Mouse (Mus musculus): ENCODE data around the gene Pptc7. TPM values are rescaled to one million over a fixed set of nuclear protein-coding genes. Genes with fewer than 3 reads are reported as not detected.

The Pptc7 gene
- polyA plus RNA-seq, 1 experiment = 24.3 TPM

GRCm38 (mm10) chr5:122323523-122323922, 39.4 kb downstream of the Pptc7 start:
- Histone ChIP-seq H3K27ac (replicated peaks; ENCODE audit: low read depth, low read length) (no peak overlapping the region), H3K4me3 (ENCODE audit: insufficient read depth, low read depth, low read length) (no peak overlapping the region), H3K4me1 (ENCODE audit: control insufficient read depth, insufficient read depth, insufficient read length, low read length) (peaks cover 14% of the 10 kb centered on the region)

- no peak overlapping the region for H3K27ac ChIP-seq (replicated peaks; ENCODE audit: low read depth, low read length)
- H3K4me3 ChIP-seq (ENCODE audit: insufficient read depth, low read depth, low read length) = no peak overlapping the region
- peaks cover 8% of the 10 kb centered on the region for H3K4me1 ChIP-seq (ENCODE audit: control insufficient read depth, insufficient read depth, insufficient read length, low read length)
Observed at GRCm38 (mm10) chr5:122324608-122325431, 40.7 kb downstream of the Pptc7 start.

- Histone ChIP-seq H3K4me3 (ENCODE audit: insufficient read depth, low read depth, low read length) (no peak overlapping the region), H3K4me1 (ENCODE audit: control insufficient read depth, insufficient read depth, insufficient read length, low read length) (peaks cover 4% of the 10 kb centered on the region; the same call in 1 of the 2 replicates), H3K27ac (replicated peaks; ENCODE audit: low read depth, low read length) (no peak overlapping the region)
Observed at GRCm38 (mm10) chr5:122325477-122325876, 41.3 kb downstream of the Pptc7 start.

- H3K4me3 ChIP-seq (ENCODE audit: insufficient read depth, low read depth, low read length) = no peak overlapping the region
- H3K4me1 ChIP-seq (ENCODE audit: control insufficient read depth, insufficient read depth, insufficient read length, low read length) = no peaks in the 10 kb centered on the region
- H3K27ac ChIP-seq (replicated peaks; ENCODE audit: low read depth, low read length) = no peak overlapping the region
Observed at GRCm38 (mm10) chr5:122327283-122327682, 43.1 kb downstream of the Pptc7 start.

GRCm38 (mm10) chr5:122330269-122330668, 46.1 kb downstream of the Pptc7 start:
- H3K4me1 ChIP-seq (ENCODE audit: control insufficient read depth, insufficient read depth, insufficient read length, low read length) = no peaks in the 10 kb centered on the region
- no peak overlapping the region for H3K4me3 ChIP-seq (ENCODE audit: insufficient read depth, low read depth, low read length)
- H3K27ac ChIP-seq (replicated peaks; ENCODE audit: low read depth, low read length) = no peak overlapping the region

GRCm38 (mm10) chr5:122334682-122335081, 50.5 kb downstream of the Pptc7 start:
- Histone ChIP-seq H3K4me3 (ENCODE audit: insufficient read depth, low read depth, low read length) (no peak overlapping the region), H3K4me1 (ENCODE audit: control insufficient read depth, insufficient read depth, insufficient read length, low read length) (no peaks in the 10 kb centered on the region), H3K27ac (replicated peaks; ENCODE audit: low read depth, low read length) (no peak overlapping the region)

- H3K4me1 ChIP-seq (ENCODE audit: control insufficient read depth, insufficient read depth, insufficient read length, low read length) = no peaks in the 10 kb centered on the region
- H3K4me3 ChIP-seq (ENCODE audit: insufficient read depth, low read depth, low read length) = no peak overlapping the region
- no peak overlapping the region for H3K27ac ChIP-seq (replicated peaks; ENCODE audit: low read depth, low read length)
Observed at GRCm38 (mm10) chr5:122336554-122337294, 52.6 kb downstream of the Pptc7 start.

- no peak overlapping the region for H3K27ac ChIP-seq (replicated peaks; ENCODE audit: low read depth, low read length)
- no peak overlapping the region for H3K4me3 ChIP-seq (ENCODE audit: insufficient read depth, low read depth, low read length)
- no peaks in the 10 kb centered on the region for H3K4me1 ChIP-seq (ENCODE audit: control insufficient read depth, insufficient read depth, insufficient read length, low read length)
Observed at GRCm38 (mm10) chr5:122342874-122343273, 58.7 kb downstream of the Pptc7 start.

- Histone ChIP-seq H3K4me3 (ENCODE audit: insufficient read depth, low read depth, low read length) (no peak overlapping the region), H3K4me1 (ENCODE audit: control insufficient read depth, insufficient read depth, insufficient read length, low read length) (no peaks in the 10 kb centered on the region), H3K27ac (replicated peaks; ENCODE audit: low read depth, low read length) (no peak overlapping the region)
Observed at GRCm38 (mm10) chr5:122343768-122344167, 59.6 kb downstream of the Pptc7 start.

GRCm38 (mm10) chr5:122344260-122344659, 60.1 kb downstream of the Pptc7 start:
- Histone ChIP-seq H3K4me1 (ENCODE audit: control insufficient read depth, insufficient read depth, insufficient read length, low read length) (no peaks in the 10 kb centered on the region), H3K27ac (replicated peaks; ENCODE audit: low read depth, low read length) (no peak overlapping the region), H3K4me3 (ENCODE audit: insufficient read depth, low read depth, low read length) (no peak overlapping the region)

- H3K4me3 ChIP-seq (ENCODE audit: insufficient read depth, low read depth, low read length) = no peak overlapping the region
- no peaks in the 10 kb centered on the region for H3K4me1 ChIP-seq (ENCODE audit: control insufficient read depth, insufficient read depth, insufficient read length, low read length)
- no peak overlapping the region for H3K27ac ChIP-seq (replicated peaks; ENCODE audit: low read depth, low read length)
Observed at GRCm38 (mm10) chr5:122345777-122346176, 61.6 kb downstream of the Pptc7 start.

- H3K27ac ChIP-seq (replicated peaks; ENCODE audit: low read depth, low read length) = peak within 1 kb of the TSS; percentile 73
- H3K4me1 ChIP-seq (ENCODE audit: control insufficient read depth, insufficient read depth, insufficient read length, low read length) = peaks cover 2% of the 10 kb centered on the region; the same call in 1 of the 2 replicates
- H3K4me3 ChIP-seq (ENCODE audit: insufficient read depth, low read depth, low read length) = peak within 1 kb of the TSS; percentile 83
Observed at GRCm38 (mm10) chr5:122353807-122354491, 69.8 kb downstream of the Pptc7 start, which contains the start of the genes Rad9b and Vps29. Gene Rad9b (minus strand): TSS chr5:122354233. Gene Vps29 (plus strand): TSS chr5:122354369.

GRCm38 (mm10) chr5:122354492-122355067, 70.4 kb downstream of the Pptc7 start:
- H3K27ac ChIP-seq (replicated peaks; ENCODE audit: low read depth, low read length) = peak overlapping the region; percentile 70
- peaks cover 2% of the 10 kb centered on the region; the same call in 1 of the 2 replicates for H3K4me1 ChIP-seq (ENCODE audit: control insufficient read depth, insufficient read depth, insufficient read length, low read length)
- H3K4me3 ChIP-seq (ENCODE audit: insufficient read depth, low read depth, low read length) = peak overlapping the region; percentile 83

GRCm38 (mm10) chr5:122371591-122372191, 87.5 kb downstream of the Pptc7 start, which contains the start of gene Gpn3:
Gene Gpn3 (plus strand): TSS chr5:122371876.
- Histone ChIP-seq H3K4me3 (ENCODE audit: insufficient read depth, low read depth, low read length) (peak within 1 kb of the TSS; percentile 79), H3K27ac (replicated peaks; ENCODE audit: low read depth, low read length) (peak within 1 kb of the TSS; percentile 45; the same call in 1 of the 2 replicates), H3K4me1 (ENCODE audit: control insufficient read depth, insufficient read depth, insufficient read length, low read length) (no peaks in the 10 kb centered on the region)

Data from brown adipose tissue, adult 24 weeks (tissue).